Mouse (Mus musculus) large intestine, adult 2 months (tissue): ENCODE results near the gene Olfr776. TPM values are rescaled to one million over a fixed set of nuclear protein-coding genes. Genes with fewer than 3 reads are reported as not detected.
"Not testable (repeated sequence)": the region's sequence is repeated elsewhere in the genome, so short reads cannot be mapped to it uniquely, and the experiment has no call there.

ENCODE experiments used
- DNase-seq: peaks from one replicate; pipeline ENCODE4 v3.0.0-alpha.2; 2012; ENCODE audit warnings: low read depth, low spot score
- WGBS: fragments of 180-500 bp; shearing (Covaris S2); methylation state at CpG from one replicate; pipeline ENCODE4 v1.1.7; 2018; 5-methylcytosine and 5-hydroxymethylcytosine counted together
- polyA plus RNA-seq: library from polyadenylated mRNA; depleted of rRNA; stranded (reverse); fragments of >200 nt; gene quantifications from 2 replicates; pipeline ENCODE4 v1.2.3, GENCODE M21; 2012; rRNA removed

Olfr776 gene
- not detected in 2 replicates for polyA plus RNA-seq

GRCm38 (mm10) chr10:129258827-129259226 is at the start of gene Olfr776:
Olfr776 (plus strand) TSS chr10:129259127.
- no peak for DNase-seq

- DNase-seq, result no peak
- 81% methylated on average over 1 of the region's 1 CpGs for WGBS
Measured at GRCm38 (mm10) chr10:129230737-129231136, 28.2 kb upstream of the Olfr776 start.

GRCm38 (mm10) chr10:129235904-129236303 is 23.0 kb upstream of the Olfr776 start, which contains the start of gene Olfr774:
Olfr774 (plus strand) TSS chr10:129236204.
- WGBS, result 61% methylated on average over 2 of the region's 2 CpGs
- DNase-seq, result no peak

- DNase-seq, result no peak
- 66% methylated on average over 3 of the region's 3 CpGs for WGBS
Measured at GRCm38 (mm10) chr10:129248112-129248511, 10.8 kb upstream of the Olfr776 start, which contains the start of gene Olfr775. Olfr775 (plus strand) TSS chr10:129248412.

- 91% methylated on average over 2 of the region's 2 CpGs for WGBS
Measured at GRCm38 (mm10) chr10:129271081-129271535, 12.2 kb downstream of the Olfr776 start, which contains the start of gene Olfr777. Olfr777 (minus strand) TSS chr10:129271485.

GRCm38 (mm10) chr10:129312973-129313372 is 54.0 kb downstream of the Olfr776 start:
- DNase-seq, result not testable (repeated sequence)
- WGBS, result 7% methylated on average over 1 of the region's 1 CpGs

More at GRCm38 (mm10) chr10:129271081-129271535, 12.2 kb downstream of the Olfr776 start, which contains the start of gene Olfr777:
- DNase-seq, result no peak

- WGBS, result no CpG with 5 or more reads among the region's 1 CpGs
- DNase-seq, result not testable (repeated sequence)
Measured at GRCm38 (mm10) chr10:129313521-129313920, 54.6 kb downstream of the Olfr776 start.

Other genes starting within 250 kb of the Olfr776 start
- gene Olfr763, start 248.3 kb upstream of the Olfr776 start, polyA plus RNA-seq, result not detected in 2 replicates
- not detected in 2 replicates for gene Olfr764-ps1, start 219.2 kb upstream of the Olfr776 start, polyA plus RNA-seq
- gene Olfr765, start 209.1 kb upstream of the Olfr776 start, polyA plus RNA-seq, result not detected in 2 replicates
- gene Olfr766-ps1, start 190.2 kb upstream of the Olfr776 start, polyA plus RNA-seq, result not detected in 2 replicates
- not detected in 2 replicates for gene Olfr767, start 176.2 kb upstream of the Olfr776 start, polyA plus RNA-seq
- not detected in 2 replicates for gene Olfr768, start 159.8 kb upstream of the Olfr776 start, polyA plus RNA-seq
- gene Olfr769, start 141.3 kb upstream of the Olfr776 start, polyA plus RNA-seq, result not detected in 2 replicates
- not detected in 2 replicates for gene Olfr770, start 120.1 kb upstream of the Olfr776 start, polyA plus RNA-seq
- gene Olfr771, start 94.4 kb upstream of the Olfr776 start, polyA plus RNA-seq, result not detected in 2 replicates
- gene Olfr772, start 81.2 kb upstream of the Olfr776 start, polyA plus RNA-seq, result not detected in 2 replicates
- gene Olfr773, start 71.7 kb upstream of the Olfr776 start, polyA plus RNA-seq, result not detected in 2 replicates
- gene Olfr774, start 22.9 kb upstream of the Olfr776 start, polyA plus RNA-seq, result not detected in 2 replicates
- gene Olfr775, start 10.7 kb upstream of the Olfr776 start, polyA plus RNA-seq, result not detected in 2 replicates
- gene Olfr777, start 12.4 kb downstream of the Olfr776 start, polyA plus RNA-seq, result not detected in 2 replicates
- not detected in 2 replicates for gene Olfr780, start 59.0 kb downstream of the Olfr776 start, polyA plus RNA-seq
- gene Olfr781, start 69.7 kb downstream of the Olfr776 start, polyA plus RNA-seq, result not detected in 2 replicates
- not detected in 2 replicates for gene Olfr782, start 89.7 kb downstream of the Olfr776 start, polyA plus RNA-seq
- 0.04 and 0.08 TPM in 2 replicates for gene Olfr784, start 125.0 kb downstream of the Olfr776 start, polyA plus RNA-seq
- not detected in 2 replicates for gene Olfr785, start 146.3 kb downstream of the Olfr776 start, polyA plus RNA-seq
- gene Olfr786, start 168.2 kb downstream of the Olfr776 start, polyA plus RNA-seq, result not detected in 2 replicates
- not detected in 2 replicates for gene Olfr787, start 202.7 kb downstream of the Olfr776 start, polyA plus RNA-seq
- gene Olfr788, start 211.9 kb downstream of the Olfr776 start, polyA plus RNA-seq, result not detected in 2 replicates
- not detected in 2 replicates for gene Olfr789, start 225.6 kb downstream of the Olfr776 start, polyA plus RNA-seq
- gene Olfr790, start 239.4 kb downstream of the Olfr776 start, polyA plus RNA-seq, result not detected in 2 replicates